In genomic region chr5:44284384-44284783, GRCm38 (mm10) we compare ENCODE assay signal across 8 mouse cellular contexts. TPM values are rescaled to one million over a fixed set of nuclear protein-coding genes. Genes with fewer than 3 reads are reported as not detected.
DNase-seq lines count a peak whose midpoint lies in the region; ATAC-seq and TF ChIP-seq lines count a peak whose summit lies in the region.

No protein-coding gene starts in this region.

- H3K36me3 ChIP-seq in G1E (replicated peaks), result no peaks in the 10 kb centered on the region
- no peaks in the 10 kb centered on the region for H3K36me3 ChIP-seq in forebrain, embryonic 12.5 days (replicated peaks)

- H3K9me3 ChIP-seq in G1E (replicated peaks), result no peaks in the 10 kb centered on the region
- H3K9me3 ChIP-seq in forebrain, embryonic 12.5 days, result no peaks in the 10 kb centered on the region

- peak; percentile 74 for TF ChIP-seq CTCF in G1E (IDR thresholded peaks at IDR 0.05; ENCODE audit: low read depth, low read length)

- no peak for ATAC-seq in G1E (ENCODE audit: extremely low read depth, insufficient number of reproducible peaks, low FRiP score, poor library complexity, severe bottlenecking)
- peak; percentile 55; the same call in 1 of the 2 replicates for ATAC-seq in forebrain, embryonic 12.5 days (ENCODE audit: low FRiP score)
- peak; percentile 98 for ATAC-seq in megakaryocyte progenitor cell, adult 5-6 weeks (replicated peaks; ENCODE audit: poor library complexity)

- no peak overlapping the region for H3K4me2 ChIP-seq in forebrain, embryonic 12.5 days

- no peaks in the 10 kb centered on the region for H3K4me1 ChIP-seq in G1E (ENCODE audit: insufficient read depth, low read depth, low read length)
- H3K4me1 ChIP-seq in forebrain, embryonic 12.5 days, result no peaks in the 10 kb centered on the region

- H3K27ac ChIP-seq in forebrain, embryonic 12.5 days, result no peak overlapping the region

- H3K4me3 ChIP-seq in G1E (ENCODE audit: low read depth, low read length), result no peak overlapping the region
- no peak overlapping the region for H3K4me3 ChIP-seq in forebrain, embryonic 12.5 days (replicated peaks)

- peaks cover 6% of the 10 kb centered on the region for H3K27me3 ChIP-seq in G1E (ENCODE audit: insufficient read depth, low read length)
- H3K27me3 ChIP-seq in forebrain, embryonic 12.5 days, result no peaks in the 10 kb centered on the region

- DNase-seq in G1E (ENCODE audit: low spot score), result peak; percentile 16
- DNase-seq in brain, embryonic 18.5 days (ENCODE audit: low read depth, low spot score), result peak; percentile 56
- peak; percentile 85 for DNase-seq in heart, postnatal 4 days
- peak; percentile 71 for DNase-seq in layer of hippocampus, adult 9-11 months
- peak; percentile 90 to 91 for DNase-seq in right cerebral cortex, postnatal 10 days (ENCODE audit: low spot score in 2 of 2)
- peak; percentile 72 for DNase-seq in urinary bladder, postnatal 25 days (ENCODE audit: low spot score)

- H3K9ac ChIP-seq in forebrain, embryonic 12.5 days, result no peak overlapping the region

- 11% methylated on average over 5 of the region's 5 CpGs for WGBS in forebrain, embryonic 12.5 days

RNA-seq across cellular contexts. Expression of gene Tapt1, which starts 58.0 kb away (rescaled TPM):
- total RNA-seq in G1E (2014; fragmentation: Nextera tagmentation), result 57.9 and 58.3 TPM in 2 replicates
- 52.8 and 60.1 TPM in 2 replicates for total RNA-seq in G1E (2017)
- 20.1 and 21.6 TPM in 2 replicates for polyA plus RNA-seq in G1E (2012)
- 30.3 and 31.6 TPM in 2 replicates for polyA plus RNA-seq in forebrain, embryonic 12.5 days (2016; fragmentation: Nextera tagmentation; extraction: Ambion mirVana)
- total RNA-seq in heart, postnatal 4 days (2021), result 10 to 100 TPM; 28.7 to 35.1 TPM
- 60.7 and 72.6 TPM in 2 replicates for total RNA-seq in megakaryocyte progenitor cell, adult 5-6 weeks (2015)
- total RNA-seq in megakaryocyte progenitor cell, adult 5-6 weeks (2017), result 68.6 and 75.2 TPM in 2 replicates

Comparison
In these comparisons a context has a peak if more than half of its experiments do, and no peak if none do; other contexts are left out.
1. DNase-seq: peak in every context shown above with its lines; median percentile 90 in right cerebral cortex, postnatal 10 days; 85 in heart, postnatal 4 days; 72 in urinary bladder, postnatal 25 days; 71 in layer of hippocampus, adult 9-11 months; 56 in brain, embryonic 18.5 days; 16 in G1E.